Mouse (Mus musculus) forelimb bud, embryonic 11.5 days (tissue): ENCODE results near the gene Zdhhc21.

Source experiments
- DNase-seq: peaks from one replicate; pipeline ENCODE4 v3.0.0-alpha.2; 2012; ENCODE audit warnings: low read depth, low spot score

The Zdhhc21 gene

GRCm38 (mm10) chr4:82864974-82865699, 5.4 kb upstream of the Zdhhc21 start:
- DNase-seq = no peak

DNA sequence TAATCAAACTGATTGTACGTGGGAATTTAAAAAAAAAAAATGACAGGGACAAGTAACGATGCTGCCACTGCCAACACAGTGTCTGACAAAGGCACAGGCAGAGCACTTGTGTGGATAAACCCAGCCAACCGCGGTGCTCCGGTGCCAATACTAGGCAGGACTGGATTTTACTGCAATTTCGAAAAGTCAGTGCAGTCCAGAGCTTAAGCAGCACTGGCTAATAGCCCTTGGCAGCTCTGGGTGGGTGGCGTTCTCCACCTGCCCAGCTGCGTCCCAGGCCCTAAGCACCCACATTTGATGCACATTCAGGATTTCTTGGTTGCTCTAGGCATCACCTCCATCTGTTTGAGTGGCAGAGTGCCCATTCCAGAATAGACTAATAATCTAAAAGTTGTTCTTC, 3.6 kb upstream of the Zdhhc21 start:
- DNase-seq = no peak

DNA sequence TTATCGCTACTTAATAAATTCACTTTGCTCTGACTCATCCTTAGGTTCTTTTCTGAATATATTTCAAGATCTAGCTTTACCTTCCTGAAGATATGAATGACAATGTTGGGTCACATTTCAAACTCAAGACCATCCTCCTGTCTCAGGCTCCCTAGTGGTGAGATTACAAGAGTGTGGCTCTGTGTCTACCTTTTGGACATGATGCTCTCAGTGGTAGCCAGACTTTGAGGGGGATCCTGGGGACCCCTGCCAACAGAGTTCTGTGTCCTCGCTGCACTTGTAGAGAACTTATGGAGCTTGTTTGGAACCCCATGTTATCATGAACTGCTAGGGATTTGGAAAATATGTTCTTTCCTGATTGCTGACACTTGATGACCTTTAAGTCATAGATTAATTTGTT, 1.7 kb upstream of the Zdhhc21 start:
- no peak for DNase-seq

GRCm38 (mm10) chr4:82860566-82860965, 808 bp upstream of the Zdhhc21 start:
- DNase-seq = no peak

- no peak for DNase-seq
Measured at GRCm38 (mm10) chr4:82858431-82859010, 1.2 kb downstream of the Zdhhc21 start.

- DNase-seq = no peak
Measured at GRCm38 (mm10) chr4:82856986-82857385, 2.8 kb downstream of the Zdhhc21 start.

DNA sequence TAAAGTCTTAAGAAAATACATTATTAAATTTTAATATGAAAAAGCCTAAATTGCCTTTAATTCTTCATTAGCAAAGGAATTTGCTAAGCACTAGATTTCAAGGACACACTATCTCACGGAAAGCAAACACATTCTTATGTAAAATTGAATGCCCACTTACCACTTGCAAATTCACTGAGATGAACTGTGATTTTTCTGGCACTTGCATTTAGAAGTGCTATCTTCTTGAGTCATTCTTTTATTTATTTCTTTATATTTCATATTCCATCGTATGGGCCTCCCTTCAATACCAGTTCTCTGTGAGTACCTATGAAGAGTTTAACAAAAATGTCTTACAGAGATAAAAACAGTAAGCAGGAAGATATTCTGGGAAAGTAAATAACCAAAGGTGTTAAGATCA, 5.9 kb downstream of the Zdhhc21 start:
- no peak for DNase-seq

GRCm38 (mm10) chr4:82848552-82849234, 11.1 kb downstream of the Zdhhc21 start:
- no peak for DNase-seq

- no peak for DNase-seq
Measured at GRCm38 (mm10) chr4:82837526-82838240, 22.1 kb downstream of the Zdhhc21 start.

- DNase-seq = no peak
Measured at GRCm38 (mm10) chr4:82831155-82831554, 28.6 kb downstream of the Zdhhc21 start.

GRCm38 (mm10) chr4:82829429-82829828, 30.3 kb downstream of the Zdhhc21 start:
- DNase-seq = no peak

- DNase-seq = no peak
Measured at GRCm38 (mm10) chr4:82827001-82827400, 32.8 kb downstream of the Zdhhc21 start.

DNA sequence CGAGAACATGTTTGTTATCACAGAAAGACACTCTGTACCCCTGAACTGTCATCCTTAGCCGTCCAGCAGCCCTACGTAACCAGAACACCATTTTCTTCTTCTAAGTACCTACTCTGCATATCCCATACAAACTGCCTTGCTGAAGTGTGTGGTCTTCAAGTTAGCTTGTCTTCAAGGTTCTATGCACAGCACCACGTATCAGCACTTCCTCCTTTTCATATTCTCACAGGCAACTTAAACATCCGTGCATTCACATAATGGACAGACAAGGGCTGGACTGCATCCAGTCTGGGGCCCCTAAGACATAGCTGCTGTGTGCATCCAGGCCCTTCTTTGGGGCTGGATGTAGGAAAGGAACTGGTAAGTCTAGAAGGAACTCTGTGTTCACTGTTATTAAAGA, 41.9 kb downstream of the Zdhhc21 start:
- DNase-seq = no peak

DNA sequence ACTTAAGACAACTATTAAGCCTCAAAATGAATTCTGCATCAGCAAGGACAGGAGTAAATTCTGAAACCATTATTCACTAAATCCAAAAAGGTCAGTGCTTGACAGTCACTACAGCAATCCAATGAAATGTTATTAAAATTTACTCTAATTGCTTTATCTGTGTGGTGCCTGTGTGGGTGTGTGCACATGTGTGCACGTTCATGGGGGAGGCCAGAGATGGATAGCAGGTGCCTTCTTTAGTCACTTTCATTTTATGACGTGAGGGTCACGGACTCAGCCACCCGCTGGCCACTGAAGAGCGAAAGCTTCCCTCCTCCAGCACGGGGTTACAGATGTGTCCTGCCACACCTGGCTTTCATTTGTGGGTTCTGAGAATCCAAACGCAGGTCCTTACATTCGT, 43.4 kb downstream of the Zdhhc21 start:
- DNase-seq = no peak

DNA sequence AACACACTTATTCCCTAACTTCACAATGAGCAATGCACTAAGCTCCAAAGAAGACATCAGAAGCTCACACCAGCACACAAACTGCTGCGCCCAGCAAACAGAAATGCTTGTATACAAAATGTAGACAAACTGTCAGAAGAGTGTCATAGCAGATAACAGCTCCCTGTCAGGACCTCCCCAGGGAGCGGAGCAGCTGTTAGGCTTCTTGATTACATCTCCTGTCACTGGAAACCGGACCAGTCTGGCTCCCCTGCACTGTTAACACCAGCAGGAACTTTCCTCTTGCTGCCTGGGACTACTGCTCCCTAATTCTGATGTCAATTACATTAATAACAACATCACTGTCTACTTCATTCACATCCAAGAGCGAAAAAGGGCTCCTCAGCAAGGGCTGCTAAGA, 44.5 kb downstream of the Zdhhc21 start:
- DNase-seq = no peak

GRCm38 (mm10) chr4:82813356-82813755, 46.4 kb downstream of the Zdhhc21 start:
- DNase-seq = no peak

- no peak for DNase-seq
Measured at GRCm38 (mm10) chr4:82807811-82808210, 51.9 kb downstream of the Zdhhc21 start.

DNA sequence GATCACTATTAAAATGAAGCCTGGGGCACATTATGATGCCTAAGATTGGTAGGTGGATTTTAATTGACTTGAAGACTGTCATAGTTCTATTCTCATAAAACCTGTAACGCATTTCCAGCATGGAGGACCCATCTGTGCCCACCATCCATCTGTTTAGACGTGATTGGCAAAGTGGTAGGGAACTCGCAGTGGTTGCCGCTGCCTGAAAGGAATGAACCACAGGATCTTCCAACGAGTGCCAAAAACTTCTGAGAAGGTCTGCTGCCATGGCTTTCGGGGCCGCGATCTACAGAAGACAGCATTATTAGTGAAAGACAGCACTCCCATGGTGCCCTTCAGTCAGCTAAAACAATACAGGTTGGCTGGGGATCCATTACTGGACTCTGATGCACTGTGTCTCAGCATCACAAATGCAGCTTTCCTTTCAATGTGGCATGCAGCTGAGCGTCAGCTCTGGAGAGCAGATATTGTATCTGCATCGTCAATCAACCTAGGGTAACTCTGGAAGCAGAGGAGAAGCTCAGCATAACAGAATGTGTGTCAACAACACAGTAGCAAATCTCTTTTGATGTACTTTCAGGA, 53.5 kb downstream of the Zdhhc21 start:
- DNase-seq = no peak

DNA sequence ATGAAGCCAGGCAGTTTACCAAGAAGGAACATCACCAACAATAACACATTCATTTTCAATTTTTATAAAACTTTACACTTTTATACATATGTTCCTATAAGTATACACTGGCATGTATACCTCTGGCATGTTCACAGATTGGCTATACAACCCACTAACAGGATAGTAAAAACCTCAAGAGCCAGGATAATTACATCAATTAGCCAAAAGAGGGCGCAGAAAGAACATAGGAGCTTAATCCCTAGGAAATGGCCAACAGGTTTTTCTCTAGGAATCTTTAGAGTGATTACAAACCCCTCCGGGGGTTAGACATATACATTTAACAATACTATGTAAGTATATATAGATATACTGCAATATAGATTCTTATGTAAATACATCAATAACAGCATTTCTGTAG, 55.7 kb downstream of the Zdhhc21 start:
- peak; percentile 19 for DNase-seq

DNA sequence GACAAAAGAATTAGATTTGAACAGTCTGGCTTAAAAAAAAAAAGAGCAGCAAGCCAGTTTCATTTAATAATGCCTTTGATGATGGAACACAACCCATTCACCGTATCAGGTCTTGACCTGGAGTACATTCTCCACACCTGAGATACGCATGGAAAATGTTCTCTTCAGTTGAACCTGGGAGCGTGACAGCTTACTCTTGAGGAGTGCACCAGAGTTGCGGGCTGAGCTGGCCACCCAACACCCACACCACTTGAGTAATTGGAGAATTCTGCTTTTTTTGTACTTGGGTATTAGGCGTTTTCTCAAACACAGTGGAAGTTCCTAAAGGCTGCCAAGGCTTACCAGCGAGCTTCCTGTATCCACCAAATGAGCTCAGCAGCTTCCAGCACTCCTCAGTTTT, 66.2 kb downstream of the Zdhhc21 start:
- no peak for DNase-seq

DNA sequence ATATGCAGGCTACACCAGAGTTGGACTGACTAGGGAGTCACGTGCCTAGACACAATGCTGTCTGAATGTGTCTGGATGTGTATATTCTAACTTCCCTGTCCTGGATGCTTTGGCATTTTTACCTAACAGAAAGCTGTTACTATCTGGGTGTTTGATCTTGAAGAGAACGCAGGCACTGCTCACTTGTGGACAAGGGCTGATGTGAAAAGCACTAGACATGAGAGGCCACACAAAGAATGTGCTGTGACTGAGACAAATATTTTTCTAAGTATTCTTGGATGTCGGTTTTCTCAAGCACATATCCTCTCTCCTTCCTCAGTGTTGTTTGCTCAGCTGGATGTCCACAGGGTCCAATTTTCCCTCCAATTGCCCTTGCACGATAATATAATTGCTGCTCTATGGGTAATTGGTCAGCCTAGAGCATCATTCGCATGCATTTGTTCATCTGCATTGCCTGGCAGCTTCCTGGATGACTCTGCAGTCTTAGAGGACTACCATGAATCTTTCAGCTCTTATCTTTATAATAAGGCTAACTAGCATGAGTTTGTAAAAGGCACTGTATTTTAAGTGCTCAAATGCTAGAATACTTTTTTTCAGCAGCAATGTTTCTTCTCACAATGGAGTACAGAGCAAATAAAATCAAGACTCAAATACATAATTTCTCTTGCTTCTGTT, 66.7 kb downstream of the Zdhhc21 start:
- no peak for DNase-seq
